Mouse (Mus musculus): ENCODE data around the gene Lrrc36. TPM values are rescaled to one million over a fixed set of nuclear protein-coding genes. Genes with fewer than 3 reads are reported as not detected.

Lrrc36 gene
- total and polyA plus RNA-seq, 2 experiments from 2014 or later = 0.23 to 0.56 TPM

DNA sequence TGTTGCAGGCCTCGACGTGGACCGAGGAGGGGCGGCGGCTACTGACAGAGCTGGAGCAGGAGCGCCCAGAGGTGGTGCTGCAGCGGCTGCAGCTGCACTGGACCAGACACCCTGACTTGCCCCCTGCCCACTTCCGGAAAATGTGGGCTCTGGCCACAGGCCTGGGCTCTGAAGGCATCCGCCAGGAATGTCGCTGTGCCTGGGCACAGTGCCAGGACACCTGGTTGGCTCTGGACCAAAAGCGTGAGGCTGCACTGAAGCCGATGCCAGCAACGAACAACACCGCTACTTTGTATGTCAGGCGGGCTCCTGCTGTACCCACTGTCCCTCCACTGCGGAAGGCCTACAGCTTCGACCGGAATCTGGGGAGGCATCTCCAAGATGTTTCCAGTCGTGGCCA, 34.7 kb upstream of the Lrrc36 start:
- peak; percentile 28 for DNase-seq (ENCODE audit: low spot score)

DNA sequence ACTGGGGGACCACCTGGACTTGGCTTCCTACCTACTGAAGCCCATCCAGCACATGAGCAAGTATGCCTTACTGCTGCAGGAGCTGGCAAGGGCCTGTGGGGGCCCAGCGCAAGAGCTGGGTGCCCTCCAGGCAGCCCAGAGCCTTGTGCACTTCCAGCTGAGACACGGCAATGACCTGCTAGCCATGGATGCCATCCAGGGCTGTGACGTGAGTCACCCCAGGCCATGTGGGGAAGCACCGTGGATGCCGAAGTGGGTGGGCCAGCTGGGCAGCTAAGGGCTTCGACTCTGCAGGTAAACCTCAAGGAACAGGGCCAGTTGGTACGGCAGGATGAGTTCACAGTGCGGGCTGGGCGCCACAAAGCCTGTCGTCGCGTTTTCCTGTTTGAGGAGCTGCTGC, 33.1 kb upstream of the Lrrc36 start:
- no peak overlapping the region for H3K27ac ChIP-seq (ENCODE audit: low read depth)
- no peak for ATAC-seq (ENCODE audit: insufficient read depth, low read depth)
- H3K9ac ChIP-seq (replicated peaks; ENCODE audit: low read depth, low read length) = no peak overlapping the region
- no peak overlapping the region for H3K4me2 ChIP-seq (ENCODE audit: low read depth, low read length)
- 0 out of 2 replicates have a peak, but pooled peaks cover 7% of the 10 kb centered on the region for H3K27me3 ChIP-seq (ENCODE audit: control insufficient read depth, insufficient read depth, low read length)
- 0 out of 2 replicates have a peak, but pooled peaks cover 3% of the 10 kb centered on the region for H3K4me1 ChIP-seq (ENCODE audit: control insufficient read depth, insufficient read depth)
- no peak for DNase-seq (ENCODE audit: low spot score)
- 82% methylated on average over 12 of the region's 12 CpGs for WGBS
- H3K36me3 ChIP-seq (replicated peaks; ENCODE audit: control insufficient read depth, insufficient read depth, low read length) = no peaks in the 10 kb centered on the region
- H3K9me3 ChIP-seq (replicated peaks; ENCODE audit: control insufficient read depth, low read length) = no peaks in the 10 kb centered on the region
- no peak for TF ChIP-seq CTCF (IDR thresholded peaks at IDR 0.05; ENCODE audit: low read depth)
- TF ChIP-seq EP300 (IDR thresholded peaks at IDR 0.05; ENCODE audit: low read depth) = no peak
- H3K4me3 ChIP-seq (ENCODE audit: low read depth, low read length) = no peak overlapping the region

More for the DNA sequence above, 34.7 kb upstream of the Lrrc36 start:
- no peak for TF ChIP-seq EP300 (IDR thresholded peaks at IDR 0.05; ENCODE audit: low read depth)
- no peak for TF ChIP-seq CTCF (IDR thresholded peaks at IDR 0.05; ENCODE audit: low read depth)
- H3K27ac ChIP-seq (ENCODE audit: low read depth) = no peak overlapping the region
- H3K9me3 ChIP-seq (replicated peaks; ENCODE audit: control insufficient read depth, low read length) = no peaks in the 10 kb centered on the region
- H3K9ac ChIP-seq (replicated peaks; ENCODE audit: low read depth, low read length) = no peak overlapping the region
- peak; percentile 43 for ATAC-seq (ENCODE audit: insufficient read depth, low read depth)
- H3K4me3 ChIP-seq (ENCODE audit: low read depth, low read length) = no peak overlapping the region
- no peaks in the 10 kb centered on the region for H3K36me3 ChIP-seq (replicated peaks; ENCODE audit: control insufficient read depth, insufficient read depth, low read length)
- peaks cover 12% of the 10 kb centered on the region; the same call in 1 of the 2 replicates for H3K27me3 ChIP-seq (ENCODE audit: control insufficient read depth, insufficient read depth, low read length)
- WGBS = 25% methylated on average over 19 of the region's 19 CpGs
- peak overlapping the region; percentile 7 for H3K4me2 ChIP-seq (ENCODE audit: low read depth, low read length)
- H3K4me1 ChIP-seq (ENCODE audit: control insufficient read depth, insufficient read depth) = 0 out of 2 replicates have a peak, but pooled peaks cover 3% of the 10 kb centered on the region

DNA sequence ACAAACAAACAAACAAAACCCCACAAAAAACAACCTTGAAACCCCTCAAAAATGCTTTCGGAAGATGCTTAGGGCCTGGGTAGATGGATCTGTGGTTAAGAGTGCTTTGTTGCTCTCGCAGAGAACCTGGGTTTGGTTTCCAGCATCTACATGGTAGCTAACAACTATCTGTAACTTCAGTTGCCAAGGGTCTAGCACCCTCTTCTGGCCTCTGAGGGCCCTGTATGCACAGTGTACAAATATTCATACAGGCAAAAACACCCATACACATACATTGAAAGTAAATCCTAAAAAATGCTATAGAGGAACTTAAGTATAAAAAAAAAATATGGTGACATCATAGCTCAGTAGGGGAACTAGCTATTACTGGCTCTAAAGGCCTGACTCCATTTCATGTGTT, 29.3 kb upstream of the Lrrc36 start:
- Histone ChIP-seq H3K9me3 (replicated peaks; ENCODE audit: control insufficient read depth, low read length) (no peaks in the 10 kb centered on the region), H3K4me1 (ENCODE audit: control insufficient read depth, insufficient read depth) (peaks cover 17% of the 10 kb centered on the region), H3K4me3 (ENCODE audit: low read depth, low read length) (no peak overlapping the region), H3K27ac (ENCODE audit: low read depth) (no peak overlapping the region), H3K4me2 (ENCODE audit: low read depth, low read length) (no peak overlapping the region), H3K36me3 (replicated peaks; ENCODE audit: control insufficient read depth, insufficient read depth, low read length) (no peaks in the 10 kb centered on the region), H3K9ac (replicated peaks; ENCODE audit: low read depth, low read length) (no peak overlapping the region), H3K27me3 (ENCODE audit: control insufficient read depth, insufficient read depth, low read length) (no peaks in the 10 kb centered on the region)
- 91% methylated on average over 2 of the region's 2 CpGs for WGBS
- DNase-seq (ENCODE audit: low spot score) (no peak), ATAC-seq (ENCODE audit: insufficient read depth, low read depth) (no peak)
- TF ChIP-seq EP300 (IDR thresholded peaks at IDR 0.05; ENCODE audit: low read depth) (no peak), CTCF (IDR thresholded peaks at IDR 0.05; ENCODE audit: low read depth) (no peak)

DNA sequence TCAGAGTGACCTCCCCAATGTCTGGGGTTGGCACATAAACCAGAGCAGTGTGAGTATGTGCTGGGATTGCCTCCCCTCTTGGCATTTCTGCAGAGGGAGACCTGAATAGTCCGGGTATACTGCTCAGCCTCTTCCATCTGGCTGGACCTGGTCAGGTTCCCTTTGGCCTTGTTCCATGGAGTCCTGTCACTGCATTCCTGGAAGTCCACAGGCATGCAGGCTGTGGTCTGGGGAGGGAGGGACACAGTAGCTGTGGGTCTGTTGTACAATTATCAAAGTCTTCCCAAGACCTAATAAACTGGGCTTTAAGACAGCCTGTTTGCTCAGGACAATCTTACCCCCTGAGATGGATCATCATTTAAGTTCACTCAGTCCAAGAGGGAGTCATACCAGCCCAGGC, 26.2 kb upstream of the Lrrc36 start:
- Histone ChIP-seq H3K27me3 (ENCODE audit: control insufficient read depth, insufficient read depth, low read length) (peaks cover 10% of the 10 kb centered on the region), H3K9me3 (replicated peaks; ENCODE audit: control insufficient read depth, low read length) (no peaks in the 10 kb centered on the region), H3K4me3 (ENCODE audit: low read depth, low read length) (no peak overlapping the region), H3K36me3 (replicated peaks; ENCODE audit: control insufficient read depth, insufficient read depth, low read length) (no peaks in the 10 kb centered on the region), H3K4me1 (ENCODE audit: control insufficient read depth, insufficient read depth) (peaks cover 17% of the 10 kb centered on the region), H3K4me2 (ENCODE audit: low read depth, low read length) (no peak overlapping the region), H3K27ac (ENCODE audit: low read depth) (no peak overlapping the region; the same call in 1 of the 2 replicates), H3K9ac (replicated peaks; ENCODE audit: low read depth, low read length) (no peak overlapping the region)
- no peak for TF ChIP-seq EP300 (IDR thresholded peaks at IDR 0.05; ENCODE audit: low read depth)
- no peak for TF ChIP-seq CTCF (IDR thresholded peaks at IDR 0.05; ENCODE audit: low read depth)
- peak; percentile 30 for DNase-seq (ENCODE audit: low spot score)
- peak; percentile 73 for ATAC-seq (ENCODE audit: insufficient read depth, low read depth)
- WGBS = 37% methylated on average over 1 of the region's 1 CpGs

DNA sequence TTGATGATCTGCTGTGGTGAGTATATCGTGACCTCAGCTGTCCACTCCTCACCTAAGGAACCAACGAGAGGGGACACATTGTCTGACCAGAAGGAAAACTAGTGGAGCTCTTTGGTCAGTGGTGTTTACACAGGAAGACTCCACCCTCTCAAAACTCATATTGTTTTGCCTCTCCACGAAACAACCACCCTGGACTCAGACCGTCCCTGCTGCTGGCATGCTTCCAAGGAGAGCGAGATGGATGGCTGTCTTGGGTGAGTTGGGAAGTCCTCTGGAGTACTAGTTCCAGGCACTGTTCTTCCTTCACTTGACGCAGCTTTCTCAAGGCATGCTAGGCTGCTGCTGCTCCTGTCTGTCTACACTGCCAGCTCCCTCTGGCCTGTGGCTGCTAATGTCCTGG, 24.3 kb upstream of the Lrrc36 start:
- Histone ChIP-seq H3K4me1 (ENCODE audit: control insufficient read depth, insufficient read depth) (peaks cover 17% of the 10 kb centered on the region), H3K9ac (replicated peaks; ENCODE audit: low read depth, low read length) (no peak overlapping the region), H3K36me3 (replicated peaks; ENCODE audit: control insufficient read depth, insufficient read depth, low read length) (no peaks in the 10 kb centered on the region), H3K9me3 (replicated peaks; ENCODE audit: control insufficient read depth, low read length) (no peaks in the 10 kb centered on the region), H3K27me3 (ENCODE audit: control insufficient read depth, insufficient read depth, low read length) (peaks cover 10% of the 10 kb centered on the region), H3K4me3 (ENCODE audit: low read depth, low read length) (no peak overlapping the region), H3K4me2 (ENCODE audit: low read depth, low read length) (no peak overlapping the region), H3K27ac (ENCODE audit: low read depth) (no peak overlapping the region)
- ATAC-seq (ENCODE audit: insufficient read depth, low read depth) (no peak), DNase-seq (ENCODE audit: low spot score) (no peak)
- 60% methylated on average over 6 of the region's 6 CpGs for WGBS
- no peak for TF ChIP-seq EP300 (IDR thresholded peaks at IDR 0.05; ENCODE audit: low read depth)
- no peak for TF ChIP-seq CTCF (IDR thresholded peaks at IDR 0.05; ENCODE audit: low read depth)

Measured in heart, postnatal 0 days (tissue).